Mouse (Mus musculus): ENCODE results near the gene Ccdc96. TPM values are rescaled to one million over a fixed set of nuclear protein-coding genes. Genes with fewer than 3 reads are reported as not detected.

Ccdc96 gene
- polyA plus RNA-seq, 1 experiment: 1.5 TPM

DNA sequence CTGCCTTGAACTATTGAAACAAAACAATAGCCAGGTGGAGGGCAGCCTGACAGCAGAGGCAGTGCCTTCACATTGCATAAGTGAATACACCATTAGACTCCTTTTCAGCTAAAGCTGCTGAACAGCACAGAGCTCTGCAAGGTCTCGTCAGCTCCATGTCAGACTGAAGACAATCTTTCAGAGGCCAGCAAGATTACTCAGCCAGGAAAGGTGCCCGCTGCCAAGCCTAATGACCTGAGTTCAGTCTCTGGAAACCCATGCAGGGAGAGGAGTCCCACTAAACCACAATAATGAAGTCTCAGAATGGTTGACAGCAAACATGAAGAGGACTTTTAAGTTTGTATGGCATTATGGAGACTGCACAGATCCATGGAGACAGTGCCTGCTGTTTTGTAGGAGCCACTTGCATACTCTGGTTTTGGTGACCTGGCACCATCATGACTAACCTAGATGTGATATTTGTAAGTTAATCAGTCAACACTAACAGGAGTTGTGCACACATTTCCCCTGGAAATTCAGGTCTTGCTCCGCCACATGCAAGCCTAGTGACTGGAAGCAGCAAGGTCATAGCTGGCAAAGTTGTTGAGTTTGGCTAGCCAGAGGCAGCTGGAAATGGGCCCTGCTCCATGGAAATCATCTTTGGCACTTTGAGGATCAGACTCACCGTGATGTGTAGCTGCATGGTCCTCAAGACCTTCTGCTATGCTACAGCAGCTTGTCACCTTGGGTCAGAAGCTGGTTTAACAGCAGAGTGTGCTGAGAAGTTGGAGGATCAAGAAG, 11.3 kb upstream of the Ccdc96 start:
- DNase-seq (ENCODE audit: extremely low spot score in 1 of 2, low spot score in 1 of 2): no peak

DNA sequence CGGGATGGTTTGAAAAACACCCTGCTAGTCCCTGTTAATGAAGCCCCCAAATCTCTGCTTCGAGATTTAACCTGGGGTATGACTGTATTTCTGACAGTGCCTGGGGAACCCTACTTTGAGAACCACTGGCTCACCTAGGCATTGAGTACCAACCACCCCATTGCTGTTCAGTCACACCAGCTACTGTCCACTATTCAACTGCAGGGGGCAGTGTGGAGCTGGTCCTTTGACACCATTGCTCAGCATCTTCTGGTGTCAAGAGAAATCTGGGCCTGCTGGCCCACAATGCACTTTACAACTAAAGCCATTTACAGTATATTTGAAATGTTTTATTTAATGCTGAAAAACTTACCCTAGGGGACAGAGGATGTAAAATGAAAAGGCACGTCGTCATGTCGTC, 10.1 kb upstream of the Ccdc96 start:
- peak in 1 of 2 experiments; percentile 85 for DNase-seq (ENCODE audit: extremely low spot score in 1 of 2, low spot score in 1 of 2)

GRCm38 (mm10) chr5:36477486-36477885, 6.9 kb upstream of the Ccdc96 start:
- no peak for DNase-seq (ENCODE audit: extremely low spot score in 1 of 2, low spot score in 1 of 2)

- DNase-seq (ENCODE audit: extremely low spot score in 1 of 2, low spot score in 1 of 2): no peak
These were observed 5.6 kb upstream of the Ccdc96 start for GRCm38 (mm10) chr5:36478540-36479420.

DNA sequence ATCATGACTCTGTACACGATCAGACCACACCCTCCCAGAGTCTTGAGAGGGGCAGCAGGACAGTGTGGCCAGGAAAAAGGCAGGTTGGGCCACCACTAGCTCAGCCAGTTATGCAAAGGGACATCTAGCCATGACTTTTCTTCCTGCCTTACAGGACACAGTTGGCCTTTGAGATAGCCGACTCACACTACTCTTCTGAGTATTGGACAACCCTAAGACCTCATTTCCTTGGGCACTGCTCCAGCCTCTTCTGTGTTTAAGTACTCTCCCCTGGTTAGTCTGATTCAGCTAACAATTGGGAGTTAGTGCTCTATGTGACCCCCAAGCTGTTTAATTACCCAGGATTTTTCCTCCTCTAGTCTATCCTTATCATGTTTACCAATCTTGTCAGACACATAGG, 4.7 kb upstream of the Ccdc96 start:
- no peak for DNase-seq (ENCODE audit: extremely low spot score in 1 of 2, low spot score in 1 of 2)

GRCm38 (mm10) chr5:36480398-36480797, 4.0 kb upstream of the Ccdc96 start:
- no peak for DNase-seq (ENCODE audit: extremely low spot score in 1 of 2, low spot score in 1 of 2)

- DNase-seq (ENCODE audit: extremely low spot score in 1 of 2, low spot score in 1 of 2): no peak
These were observed 3.3 kb upstream of the Ccdc96 start for GRCm38 (mm10) chr5:36481114-36481513.

GRCm38 (mm10) chr5:36483203-36484101, 936 bp upstream of the Ccdc96 start:
- DNase-seq (ENCODE audit: extremely low spot score in 1 of 2, low spot score in 1 of 2): no peak

- DNase-seq (ENCODE audit: extremely low spot score in 1 of 2, low spot score in 1 of 2): no peak
These were observed 918 bp downstream of the Ccdc96 start for GRCm38 (mm10) chr5:36485306-36485705.

- peak in 1 of 2 experiments; percentile 24 for DNase-seq (ENCODE audit: extremely low spot score in 1 of 2, low spot score in 1 of 2)
These were observed 4.8 kb downstream of the Ccdc96 start for GRCm38 (mm10) chr5:36489225-36489624.

DNA sequence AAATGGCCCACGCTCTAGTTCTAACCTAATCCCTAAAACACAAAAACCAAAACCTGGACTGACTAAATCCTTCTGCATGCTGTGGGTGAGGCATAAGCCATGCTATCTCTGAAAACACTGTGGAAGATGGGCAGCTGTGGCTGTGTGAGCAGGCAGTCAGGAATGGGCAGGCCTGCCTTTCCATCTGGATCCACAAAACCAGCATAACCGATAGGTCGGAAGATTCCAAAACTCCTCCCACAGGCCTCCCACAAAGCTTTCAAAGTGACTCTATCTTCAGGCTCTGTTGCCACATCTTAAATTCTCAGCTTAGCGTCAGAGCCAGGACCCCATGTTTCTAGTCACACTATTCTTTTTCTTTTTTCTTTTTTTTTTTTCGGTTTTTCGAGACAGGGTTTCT, 9.5 kb downstream of the Ccdc96 start:
- DNase-seq (ENCODE audit: extremely low spot score in 1 of 2, low spot score in 1 of 2): peak in 1 of 2 experiments; percentile 58

- peak in 1 of 2 experiments; percentile 30 for DNase-seq (ENCODE audit: extremely low spot score in 1 of 2, low spot score in 1 of 2)
These were observed 10.3 kb downstream of the Ccdc96 start for GRCm38 (mm10) chr5:36494709-36495108.

GRCm38 (mm10) chr5:36505235-36505634, 20.8 kb downstream of the Ccdc96 start:
- no peak for DNase-seq (ENCODE audit: extremely low spot score in 1 of 2, low spot score in 1 of 2)

- no peak for DNase-seq (ENCODE audit: extremely low spot score in 1 of 2, low spot score in 1 of 2)
These were observed 21.3 kb downstream of the Ccdc96 start for GRCm38 (mm10) chr5:36505643-36506042.

DNA sequence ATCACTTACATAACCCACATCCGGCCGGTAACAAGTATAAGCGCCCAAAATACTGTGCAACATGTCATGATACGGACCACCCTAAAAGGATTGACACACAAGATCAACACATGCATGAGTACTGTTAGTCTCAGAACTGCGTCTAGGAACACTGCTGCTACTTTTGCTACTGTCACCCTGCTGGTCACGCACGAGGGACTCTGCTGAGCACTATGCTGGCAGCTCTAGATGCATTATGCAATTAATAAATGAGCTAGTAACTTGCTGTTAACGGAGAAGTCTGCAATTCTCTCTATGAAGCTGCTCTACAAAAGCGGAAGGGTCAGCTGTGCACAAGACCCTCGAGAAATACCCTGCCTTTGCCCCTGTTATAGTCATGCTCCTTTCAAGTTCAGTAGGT, 24.0 kb downstream of the Ccdc96 start:
- no peak for DNase-seq (ENCODE audit: extremely low spot score in 1 of 2, low spot score in 1 of 2)

- no peak for DNase-seq (ENCODE audit: extremely low spot score in 1 of 2, low spot score in 1 of 2)
These were observed 26.6 kb downstream of the Ccdc96 start for GRCm38 (mm10) chr5:36510956-36511355.

DNA sequence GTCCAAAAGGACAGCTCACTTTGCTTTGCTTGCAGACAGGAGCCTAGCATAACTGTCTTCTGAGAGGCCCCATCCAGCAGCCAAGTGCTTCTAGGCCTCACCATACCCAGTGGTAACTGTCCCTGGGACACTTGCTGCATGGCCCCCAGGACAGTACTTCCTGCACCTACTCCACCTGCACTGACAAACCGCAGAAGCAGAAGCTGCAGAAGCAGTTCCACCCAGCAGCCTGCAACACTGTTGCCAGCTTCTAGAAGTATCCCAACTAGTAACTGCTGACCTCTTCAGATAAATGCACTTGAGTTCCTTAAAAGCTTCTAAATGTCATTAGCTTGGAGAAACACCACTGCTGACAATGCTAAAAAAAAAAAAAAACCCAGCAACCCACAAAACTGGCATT, 30.7 kb downstream of the Ccdc96 start:
- no peak for DNase-seq (ENCODE audit: extremely low spot score in 1 of 2, low spot score in 1 of 2)

GRCm38 (mm10) chr5:36515558-36515957, 31.2 kb downstream of the Ccdc96 start:
- DNase-seq (ENCODE audit: extremely low spot score in 1 of 2, low spot score in 1 of 2): no peak

DNA sequence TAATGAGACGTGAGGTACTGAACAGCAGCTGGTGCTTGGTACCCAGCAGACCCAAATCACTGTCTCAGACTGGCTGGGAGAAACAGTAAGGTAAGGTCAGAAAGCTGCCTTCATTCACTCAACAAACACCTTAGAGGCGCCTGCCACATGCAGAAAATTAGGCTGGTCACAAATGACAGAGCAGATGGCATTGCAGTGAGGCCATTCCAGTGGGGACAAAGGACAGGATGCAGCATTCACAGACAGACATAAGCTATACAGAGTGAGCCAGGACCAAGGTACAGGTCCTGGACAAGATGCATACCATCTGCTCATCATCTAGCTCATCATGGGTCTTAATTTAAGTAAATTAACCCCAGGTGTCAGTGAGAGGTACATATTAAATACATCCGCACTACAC, 33.2 kb downstream of the Ccdc96 start:
- no peak for DNase-seq (ENCODE audit: extremely low spot score in 1 of 2, low spot score in 1 of 2)

DNA sequence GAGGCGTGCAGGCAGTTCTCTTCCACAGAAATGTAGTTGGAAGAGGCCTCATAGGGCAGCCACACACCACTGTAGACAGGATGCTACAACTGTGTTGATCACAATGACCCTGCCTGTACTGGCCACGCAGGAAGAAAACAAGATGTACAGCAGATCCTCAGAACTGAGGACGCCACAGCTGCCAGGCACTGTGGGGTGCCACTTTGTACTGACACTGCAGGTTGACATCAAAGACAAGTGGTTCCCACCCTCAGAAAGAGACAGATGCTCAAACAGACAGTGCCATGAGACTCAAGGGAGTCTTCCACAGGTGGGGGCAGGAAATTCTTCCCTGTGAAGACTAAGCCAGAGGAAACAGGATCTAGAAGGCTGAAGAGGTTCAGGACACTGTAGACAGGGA, 35.4 kb downstream of the Ccdc96 start:
- DNase-seq (ENCODE audit: extremely low spot score in 1 of 2, low spot score in 1 of 2): no peak

- no peak for DNase-seq (ENCODE audit: extremely low spot score in 1 of 2, low spot score in 1 of 2)
These were observed 38.4 kb downstream of the Ccdc96 start for GRCm38 (mm10) chr5:36522782-36523181.

Data from frontal cortex, adult 2 months (tissue).